Mouse (Mus musculus): ENCODE data around the gene Cacng7.
A peak's percentile ranks its signal among the peaks of the same experiment; 100 is the strongest.

Gene Cacng7

GRCm38 (mm10) chr7:3345301-3345700, 12.5 kb downstream of the Cacng7 start:
- no peak for DNase-seq (ENCODE audit: low spot score in 2 of 2)

DNA sequence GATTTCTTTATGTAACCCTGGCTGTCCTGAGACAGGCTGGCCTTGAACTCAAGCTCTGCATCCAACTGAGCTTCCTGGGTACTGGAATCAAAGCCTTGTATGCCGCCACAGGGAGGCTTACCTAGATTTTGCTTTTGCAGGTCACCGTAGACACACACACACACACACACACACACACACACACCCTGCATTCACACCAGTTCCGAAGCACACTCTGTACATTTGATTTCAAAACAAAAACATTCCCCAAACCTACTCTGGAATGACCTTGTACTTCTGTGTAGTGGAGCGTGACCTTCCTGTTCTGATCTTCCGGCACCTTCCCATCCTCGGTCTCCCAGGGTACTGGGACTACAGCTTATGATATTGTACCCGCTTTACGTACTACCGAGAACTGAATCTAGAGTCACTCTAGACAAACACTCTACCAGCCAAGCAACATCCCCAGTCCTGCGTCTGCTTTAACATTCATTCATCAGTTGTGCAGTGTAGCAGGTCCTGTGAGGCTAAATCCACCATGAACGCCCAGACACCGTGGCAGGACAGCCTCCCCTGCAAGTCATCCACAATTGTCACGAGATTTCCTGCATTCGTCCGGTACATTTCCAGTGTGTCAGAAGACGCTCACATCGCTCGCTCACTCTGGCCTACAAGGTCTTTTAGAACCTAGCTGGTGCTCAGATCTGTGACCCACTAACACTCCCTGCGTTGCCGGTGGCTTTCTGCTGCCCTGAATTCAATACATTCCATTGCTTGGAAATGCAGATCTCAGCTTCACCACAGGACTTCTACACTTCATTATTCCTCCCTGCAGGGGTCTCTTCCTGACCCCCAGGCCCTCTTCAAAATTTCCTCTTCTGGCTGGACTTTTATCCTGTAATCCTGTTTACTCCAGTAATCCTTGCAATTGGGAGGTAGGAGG, 14.9 kb downstream of the Cacng7 start:
- DNase-seq (ENCODE audit: low spot score in 2 of 2), result no peak

GRCm38 (mm10) chr7:3348326-3348725, 15.6 kb downstream of the Cacng7 start:
- DNase-seq (ENCODE audit: low spot score in 2 of 2), result no peak

GRCm38 (mm10) chr7:3349775-3350174, 17.0 kb downstream of the Cacng7 start:
- no peak for DNase-seq (ENCODE audit: low spot score in 2 of 2)

DNA sequence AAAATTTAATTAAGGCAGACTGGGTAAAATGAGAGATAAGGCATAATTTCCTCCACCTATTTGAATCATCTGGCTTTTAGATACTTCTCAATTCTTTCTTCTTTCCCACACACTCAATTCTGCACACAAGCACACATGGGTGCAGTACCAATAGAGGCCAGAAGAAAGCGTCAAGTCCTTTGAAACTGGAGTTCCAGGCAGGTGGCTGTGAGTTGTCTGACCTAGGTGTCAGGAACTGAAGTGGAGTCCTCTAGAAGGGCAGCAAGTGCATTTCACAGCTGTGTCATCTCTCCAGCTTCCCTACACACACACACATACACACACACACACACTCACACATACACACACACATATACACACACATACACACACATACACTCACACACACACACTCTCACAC, 18.8 kb downstream of the Cacng7 start:
- no peak for DNase-seq (ENCODE audit: low spot score in 2 of 2)

DNA sequence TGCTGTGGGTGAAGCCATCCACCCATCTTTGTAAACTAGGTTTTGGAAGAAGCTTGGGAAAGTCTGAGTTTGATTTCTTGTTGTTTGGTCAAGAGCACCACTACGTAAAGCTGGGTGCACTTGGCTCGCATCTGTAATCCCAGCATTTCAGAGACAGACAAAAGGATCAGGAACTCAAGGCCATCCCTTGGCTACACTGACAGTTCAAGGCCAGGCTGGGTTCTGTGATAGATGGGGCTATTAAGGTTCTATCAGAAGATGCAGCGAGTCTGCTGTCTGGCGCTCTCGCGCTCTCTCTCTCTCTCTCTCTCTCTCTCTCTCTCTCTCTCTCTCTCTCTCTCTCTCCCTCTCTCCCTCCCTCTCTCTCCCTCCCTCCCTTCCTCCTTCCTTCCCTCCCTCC, 22.1 kb downstream of the Cacng7 start:
- no peak for DNase-seq (ENCODE audit: low spot score in 2 of 2)

DNA sequence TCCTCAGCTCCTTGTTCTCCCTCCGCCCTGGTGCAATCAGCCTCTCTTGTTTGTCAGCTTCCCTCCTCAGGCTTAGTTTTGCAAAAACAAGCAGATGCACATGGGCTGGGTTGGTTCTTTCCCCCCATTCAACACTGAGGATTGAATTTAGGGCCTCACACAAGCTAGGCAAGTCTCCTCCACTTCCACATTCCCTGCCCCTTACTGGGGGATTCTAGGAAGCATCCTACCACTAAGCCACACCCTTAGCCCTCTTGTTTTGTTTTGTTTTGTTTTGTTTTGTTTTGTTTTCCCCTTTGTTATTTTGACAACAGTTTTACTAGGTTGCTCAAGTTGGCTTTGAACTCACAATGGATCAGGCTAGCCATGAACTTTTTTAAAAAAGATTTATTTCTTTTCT, 27.9 kb downstream of the Cacng7 start:
- no peak for DNase-seq (ENCODE audit: low spot score in 2 of 2)

DNA sequence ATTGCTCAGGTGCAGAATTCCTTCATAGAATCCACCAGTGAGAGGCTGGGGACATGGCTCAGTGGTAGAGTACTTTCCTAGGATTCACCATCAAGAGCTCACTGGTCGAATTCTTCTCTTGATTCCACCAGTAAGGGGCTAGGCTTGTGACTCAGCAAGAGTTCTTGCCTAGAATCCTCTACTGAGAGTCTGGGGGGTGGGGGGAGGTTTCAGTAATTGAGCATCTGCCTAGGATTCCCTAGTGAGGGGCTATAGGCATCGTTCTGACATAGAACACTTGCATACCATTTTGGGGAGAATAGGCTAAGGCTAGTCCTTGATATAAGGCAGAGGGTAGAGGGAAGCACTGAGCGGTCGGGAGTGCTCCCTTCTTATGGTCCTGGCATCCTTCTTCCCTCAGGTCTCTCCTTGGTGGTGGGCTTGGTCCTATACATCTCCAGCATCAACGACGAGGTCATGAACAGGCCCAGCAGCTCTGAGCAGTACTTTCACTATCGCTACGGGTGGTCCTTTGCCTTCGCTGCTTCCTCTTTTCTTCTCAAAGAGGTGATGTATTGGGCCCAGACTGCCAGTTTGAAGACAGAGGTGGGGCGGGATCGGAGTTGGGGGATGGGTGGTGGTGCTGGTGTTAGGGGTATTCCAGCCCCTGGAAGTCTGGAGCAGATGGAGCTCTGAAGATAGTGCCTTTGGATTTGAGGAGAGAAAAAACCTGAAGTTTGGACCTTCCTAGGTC, 33.0 kb downstream of the Cacng7 start:
- DNase-seq (ENCODE audit: low spot score in 2 of 2), result no peak

- DNase-seq (ENCODE audit: low spot score in 2 of 2), result no peak
Observed at GRCm38 (mm10) chr7:3366705-3367516, 34.2 kb downstream of the Cacng7 start.

- no peak for DNase-seq (ENCODE audit: low spot score in 2 of 2)
Observed at GRCm38 (mm10) chr7:3367569-3367968, 34.8 kb downstream of the Cacng7 start.

GRCm38 (mm10) chr7:3368311-3368710, 35.6 kb downstream of the Cacng7 start:
- DNase-seq (ENCODE audit: low spot score in 2 of 2), result no peak

GRCm38 (mm10) chr7:3369189-3369588, 36.4 kb downstream of the Cacng7 start:
- no peak for DNase-seq (ENCODE audit: low spot score in 2 of 2)

GRCm38 (mm10) chr7:3370407-3370806, 37.7 kb downstream of the Cacng7 start:
- no peak for DNase-seq (ENCODE audit: low spot score in 2 of 2)

DNA sequence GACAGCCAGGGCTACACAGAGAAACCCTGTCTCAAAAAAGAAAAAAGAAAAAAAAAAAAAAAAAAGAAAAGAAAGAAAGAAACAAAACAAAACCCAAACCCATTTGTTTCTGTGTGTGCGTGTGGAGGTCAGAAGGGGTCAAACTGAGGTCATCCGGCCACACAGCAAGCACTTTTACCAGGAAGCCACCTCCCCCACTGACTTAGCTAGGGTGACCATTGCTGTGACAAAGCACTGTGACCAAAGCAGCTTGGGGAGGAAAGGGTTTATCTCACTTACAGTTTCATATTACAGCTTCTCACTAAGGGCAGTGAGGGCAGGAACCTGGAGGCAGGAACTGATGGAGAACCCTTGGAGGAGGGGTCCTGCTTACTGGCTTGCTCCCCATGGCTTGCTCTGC, 39.6 kb downstream of the Cacng7 start:
- DNase-seq (ENCODE audit: low spot score in 2 of 2), result no peak

GRCm38 (mm10) chr7:3373754-3374153, 41.0 kb downstream of the Cacng7 start:
- DNase-seq (ENCODE audit: low spot score in 2 of 2), result no peak

GRCm38 (mm10) chr7:3376831-3377230, 44.1 kb downstream of the Cacng7 start:
- DNase-seq (ENCODE audit: low spot score in 2 of 2), result peak in 1 of 2 experiments; percentile 56

- DNase-seq (ENCODE audit: low spot score in 2 of 2), result no peak
Observed at GRCm38 (mm10) chr7:3382123-3382522, 49.4 kb downstream of the Cacng7 start.

DNA sequence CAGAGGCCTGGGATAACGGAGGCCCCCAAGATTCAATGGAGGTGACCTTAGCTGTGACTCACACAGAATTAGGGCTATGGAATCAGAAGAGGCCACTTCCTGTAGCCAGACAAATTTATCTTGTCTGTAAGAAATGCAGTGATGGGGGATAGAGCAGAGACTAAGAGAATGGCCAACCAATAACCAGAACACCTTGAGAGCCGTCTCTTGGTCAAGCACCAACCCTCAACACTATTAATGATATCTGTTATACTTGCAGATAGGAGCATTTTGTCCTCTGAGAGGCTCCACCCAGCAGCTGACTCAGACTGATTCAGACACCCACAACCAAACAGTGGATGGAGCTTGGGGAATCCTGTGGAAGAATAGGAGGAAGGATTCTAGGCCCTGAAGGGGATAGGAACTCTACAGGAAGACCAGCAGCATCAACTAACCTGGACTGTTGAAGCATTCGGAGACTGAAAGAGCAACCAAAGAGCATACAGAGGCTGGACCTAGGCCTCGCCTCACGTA, 52.1 kb downstream of the Cacng7 start:
- no peak for DNase-seq (ENCODE audit: low spot score in 2 of 2)

DNA sequence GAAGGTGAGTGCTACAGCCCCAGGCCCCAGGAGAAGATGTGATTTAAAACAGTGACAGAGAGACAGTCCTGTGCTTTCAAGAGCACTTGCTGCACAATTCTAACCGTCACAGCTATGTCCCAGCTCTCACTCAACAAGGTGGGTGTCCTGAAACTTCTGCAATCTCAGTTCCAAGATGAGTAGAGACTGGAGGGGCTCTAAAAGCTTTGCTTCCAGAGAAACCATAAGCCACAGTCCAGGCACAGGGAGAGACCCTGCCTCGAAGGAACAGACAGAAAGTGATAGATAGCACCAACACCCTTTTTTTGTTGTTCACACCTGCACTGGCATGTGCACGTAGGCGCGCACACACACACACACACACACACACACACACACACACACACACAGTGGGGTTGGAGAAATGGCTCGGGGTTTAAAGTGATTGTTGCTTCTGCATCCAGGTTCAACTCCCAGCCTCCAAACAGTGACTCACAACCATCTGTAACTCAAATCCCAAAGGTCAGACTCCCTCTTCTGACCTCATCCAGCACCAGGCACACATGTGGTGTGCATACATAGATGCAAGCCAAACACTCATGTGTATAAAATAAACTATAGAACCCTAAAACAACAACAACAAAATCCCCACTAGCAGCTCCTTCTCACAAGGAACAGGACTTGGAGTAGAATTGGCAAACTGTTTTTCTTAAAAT, 53.4 kb downstream of the Cacng7 start:
- DNase-seq (ENCODE audit: low spot score in 2 of 2), result no peak

DNA sequence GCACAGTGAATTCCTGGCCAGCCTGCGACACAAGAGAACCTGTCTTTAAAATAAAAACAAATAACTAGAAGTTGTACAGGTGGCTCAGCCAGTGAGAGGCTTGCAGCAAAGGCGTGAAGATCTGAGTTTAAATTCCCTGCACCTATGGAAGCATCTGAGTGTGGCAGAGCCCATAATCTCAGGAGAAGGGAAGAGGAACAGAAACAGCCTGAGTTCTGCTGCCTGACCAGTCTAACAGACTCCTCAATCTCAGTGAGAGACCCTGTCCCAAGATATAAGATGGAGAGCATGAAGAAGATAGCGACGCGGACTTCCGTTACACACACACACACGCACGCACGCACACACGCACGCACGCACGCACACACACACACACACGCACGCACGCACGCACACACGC, 55.0 kb downstream of the Cacng7 start:
- DNase-seq (ENCODE audit: low spot score in 2 of 2), result no peak

DNA sequence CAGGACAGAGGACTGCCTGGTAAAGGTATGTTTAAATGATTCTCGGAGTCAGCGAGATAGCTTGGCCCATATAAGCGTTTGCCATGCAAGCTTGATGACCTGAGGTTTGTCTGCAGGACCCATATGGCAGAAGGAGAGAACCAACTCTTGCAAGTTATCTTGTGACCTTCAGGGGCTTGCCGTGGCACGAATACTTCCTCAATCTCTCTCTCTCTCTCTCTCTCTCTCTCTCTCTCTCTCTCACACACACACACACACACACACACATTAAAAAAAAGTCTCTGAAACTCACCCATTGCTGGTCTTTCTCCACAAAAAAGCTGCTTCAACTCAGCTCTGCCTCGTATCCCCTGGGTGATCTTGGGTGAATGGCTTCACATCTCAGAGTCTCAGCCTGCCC, 56.1 kb downstream of the Cacng7 start:
- no peak for DNase-seq (ENCODE audit: low spot score in 2 of 2)

All from cerebellum, postnatal 4 days (tissue).